Mouse (Mus musculus) C2C12 (cell line): ENCODE results near the gene Ehmt1.

Source experiments
- CEBPB ChIP-seq: IDR thresholded peaks from one replicate; pipeline ENCODE4 v1.6.1; 2011; ENCODE audit warnings: low read depth, mild to moderate bottlenecking, control low read depth, moderate library complexity
- CTCF ChIP-seq: IDR thresholded peaks from one replicate; pipeline ENCODE4 v1.5.1; 2011; ENCODE audit not compliant: control insufficient read depth, insufficient read depth, insufficient read length
- FOSL1 ChIP-seq: IDR thresholded peaks from one replicate; pipeline ENCODE4 v1.8.0; 2011; ENCODE audit warnings: mild to moderate bottlenecking, low read length; ENCODE audit not compliant: poor library complexity, insufficient read depth, severe bottlenecking
- MAX ChIP-seq: IDR thresholded peaks from one replicate; pipeline ENCODE4 v1.6.1; 2011; ENCODE audit warnings: mild to moderate bottlenecking, control low read depth
- MYOD1 ChIP-seq: IDR thresholded peaks from one replicate; pipeline ENCODE4 v1.6.1; 2011; ENCODE audit warnings: low read depth; ENCODE audit not compliant: control insufficient read depth, insufficient read length
- MYOG ChIP-seq: IDR thresholded peaks from one replicate; pipeline ENCODE4 v1.6.1; 2011; ENCODE audit not compliant: control insufficient read depth, insufficient read length; ENCODE audit errors: extremely low read depth
- USF1 ChIP-seq: IDR thresholded peaks from one replicate; pipeline ENCODE4 v1.6.1; 2011; ENCODE audit warnings: low read depth, mild to moderate bottlenecking, control low read depth, moderate library complexity

DNA sequence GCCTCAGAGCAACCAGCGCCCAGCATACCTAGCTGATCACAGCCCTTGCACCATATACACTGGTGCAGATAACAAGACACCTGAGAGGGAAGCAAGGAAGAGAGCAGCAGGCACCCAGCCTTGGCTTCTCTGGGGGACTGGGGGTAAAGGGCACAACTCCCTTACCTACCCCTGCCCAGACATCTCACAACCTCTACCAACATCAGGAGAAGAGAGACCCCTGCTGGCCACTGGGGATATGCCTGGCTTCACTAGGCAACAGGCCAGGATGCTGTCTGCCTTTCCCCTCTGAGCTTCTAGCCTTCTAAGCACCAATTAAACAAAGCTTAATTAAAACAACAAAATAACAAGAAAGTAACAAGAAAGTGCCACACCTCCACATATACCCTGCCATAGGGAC, 164.1 kb downstream of the Ehmt1 start:
- TF ChIP-seq CTCF (peak; percentile 29), FOSL1 (no peak), MYOG (no peak), USF1 (no peak), MAX (no peak), CEBPB (no peak), MYOD1 (no peak)
